In genomic region chr15:11038476-11038875, GRCm38 (mm10) we compare ENCODE assay signal across 8 mouse cellular contexts. TPM values are rescaled to one million over a fixed set of nuclear protein-coding genes. Genes with fewer than 3 reads are reported as not detected.
DNase-seq lines count a peak whose midpoint lies in the region; ATAC-seq and TF ChIP-seq lines count a peak whose summit lies in the region.

No protein-coding gene starts in this region.

- peaks cover 11% of the 10 kb centered on the region for H3K4me1 ChIP-seq in heart, embryonic 11.5 days (ENCODE audit: control insufficient read depth, insufficient read depth, low read length)
- H3K4me1 ChIP-seq in embryonic facial prominence, embryonic 10.5 days = peaks cover 27% of the 10 kb centered on the region
- H3K4me1 ChIP-seq in midbrain, postnatal 0 days (ENCODE audit: insufficient read depth, low read length) = peaks cover 6% of the 10 kb centered on the region; the same call in 1 of the 2 replicates

- WGBS in heart, embryonic 11.5 days (ENCODE audit: insufficient replicate concordance) = 5% methylated on average over 12 of the region's 12 CpGs
- WGBS in embryonic facial prominence, embryonic 10.5 days = 3% methylated on average over 12 of the region's 12 CpGs
- 1% methylated on average over 12 of the region's 12 CpGs for WGBS in large intestine, adult 2 months
- WGBS in midbrain, postnatal 0 days = 2% methylated on average over 12 of the region's 12 CpGs

- no peaks in the 10 kb centered on the region for H3K36me3 ChIP-seq in heart, embryonic 11.5 days (ENCODE audit: control insufficient read depth, insufficient read depth, low read length)
- H3K36me3 ChIP-seq in embryonic facial prominence, embryonic 10.5 days (replicated peaks) = no peaks in the 10 kb centered on the region
- no peaks in the 10 kb centered on the region for H3K36me3 ChIP-seq in midbrain, postnatal 0 days (ENCODE audit: insufficient read depth, low read length)

- no peak for ATAC-seq in heart, embryonic 11.5 days (replicated peaks; ENCODE audit: insufficient number of reproducible peaks, low FRiP score, low TSS enrichment)
- no peak for ATAC-seq in midbrain, postnatal 0 days (ENCODE audit: low FRiP score)

- no peak overlapping the region for H3K4me3 ChIP-seq in heart, embryonic 11.5 days (ENCODE audit: low read depth, low read length)
- H3K4me3 ChIP-seq in embryonic facial prominence, embryonic 10.5 days = no peak overlapping the region
- H3K4me3 ChIP-seq in midbrain, postnatal 0 days (ENCODE audit: low read depth, low read length) = no peak overlapping the region; the same call in 1 of the 2 replicates

- H3K27ac ChIP-seq in heart, embryonic 11.5 days (ENCODE audit: low read depth, low read length) = no peak overlapping the region
- H3K27ac ChIP-seq in embryonic facial prominence, embryonic 10.5 days (replicated peaks) = no peak overlapping the region
- H3K27ac ChIP-seq in midbrain, postnatal 0 days (ENCODE audit: low read depth, low read length) = no peak overlapping the region

- H3K4me2 ChIP-seq in heart, embryonic 11.5 days = no peak overlapping the region
- H3K4me2 ChIP-seq in midbrain, postnatal 0 days (ENCODE audit: low read depth, low read length, poor library complexity, severe bottlenecking) = peak overlapping the region; percentile 86; the same call in 1 of the 2 replicates

- H3K27me3 ChIP-seq in heart, embryonic 11.5 days (ENCODE audit: control insufficient read depth, insufficient read depth, low read length) = peaks cover 51% of the 10 kb centered on the region
- H3K27me3 ChIP-seq in embryonic facial prominence, embryonic 10.5 days (replicated peaks; ENCODE audit: low read depth, poor library complexity, severe bottlenecking) = peaks cover 63% of the 10 kb centered on the region
- peaks cover 39% of the 10 kb centered on the region for H3K27me3 ChIP-seq in midbrain, postnatal 0 days (ENCODE audit: insufficient read depth, low read length)

- TF ChIP-seq CTCF in midbrain, postnatal 0 days (IDR thresholded peaks at IDR 0.05) = peak; percentile 86

- no peaks in the 10 kb centered on the region for H3K9me3 ChIP-seq in heart, embryonic 11.5 days (replicated peaks; ENCODE audit: control insufficient read depth, low read length)
- H3K9me3 ChIP-seq in embryonic facial prominence, embryonic 10.5 days = no peaks in the 10 kb centered on the region
- no peaks in the 10 kb centered on the region for H3K9me3 ChIP-seq in midbrain, postnatal 0 days (ENCODE audit: low read length)

- H3K9ac ChIP-seq in heart, embryonic 11.5 days (ENCODE audit: low read depth, low read length) = no peak overlapping the region
- no peak overlapping the region for H3K9ac ChIP-seq in midbrain, postnatal 0 days (replicated peaks; ENCODE audit: low read length, poor library complexity, severe bottlenecking)

- peak; percentile 47 to 79 for DNase-seq in heart, postnatal 10 days
- DNase-seq in A20 (ENCODE audit: low read depth, low spot score) (peak; percentile 49), MN1 (ENCODE audit: low spot score) (peak; percentile 74)
- peak; percentile 57 for DNase-seq in embryonic facial prominence, embryonic 10.5 days (ENCODE audit: low spot score)
- DNase-seq in large intestine, adult 2 months (ENCODE audit: low read depth, low spot score) = peak; percentile 6
- DNase-seq in midbrain, postnatal 0 days (ENCODE audit: low spot score) = peak; percentile 74
- DNase-seq in T-cell, adult 2 months (ENCODE audit: low spot score) = no peak

- intact Hi-C loops in heart, postnatal 10 days (cut with DNase I) = loop anchor here (1.0 kb wide), 2 partner anchors 282 to 342 kb away; no protein-coding TSS in a partner anchor

RNA-seq across cellular contexts. Expression of gene Rxfp3, which starts 0.7 kb away (rescaled TPM):
- under 1 TPM; 0.12 to 0.17 TPM for total RNA-seq in heart, postnatal 10 days (2021)
- polyA plus RNA-seq in heart, embryonic 11.5 days (2014; fragmentation: Nextera tagmentation; extraction: Ambion mirVana) = 0.25 TPM in 1 of 2 replicates, not detected in the other
- polyA plus RNA-seq in embryonic facial prominence, embryonic 10.5 days (2016; fragmentation: Nextera tagmentation; extraction: Ambion mirVana) = 0.67 and 0.80 TPM in 2 replicates
- polyA plus RNA-seq in large intestine, adult 2 months (2012; rRNA removed) = not detected in 2 replicates
- total RNA-seq in midbrain, postnatal 0 days (2014; rRNA removed) = 5.1 and 5.6 TPM in 2 replicates
- 2.4 and 2.7 TPM in 2 replicates for polyA plus RNA-seq in midbrain, postnatal 0 days (2015; fragmentation: Nextera tagmentation; extraction: Ambion mirVana)

RNA-seq across cellular contexts. Expression of gene Adamts12, which starts 26.1 kb away (rescaled TPM):
- total RNA-seq in heart, postnatal 10 days (2021) = 10 to 100 TPM; 23.2 to 24.0 TPM
- polyA plus RNA-seq in heart, embryonic 11.5 days (2014; fragmentation: Nextera tagmentation; extraction: Ambion mirVana) = 1.4 and 1.5 TPM in 2 replicates
- 1.8 TPM in 2 replicates for polyA plus RNA-seq in embryonic facial prominence, embryonic 10.5 days (2016; fragmentation: Nextera tagmentation; extraction: Ambion mirVana)
- polyA plus RNA-seq in large intestine, adult 2 months (2012; rRNA removed) = 0.37 and 0.71 TPM in 2 replicates
- total RNA-seq in midbrain, postnatal 0 days (2014; rRNA removed) = 7.4 and 8.6 TPM in 2 replicates
- 0.88 and 0.94 TPM in 2 replicates for polyA plus RNA-seq in midbrain, postnatal 0 days (2015; fragmentation: Nextera tagmentation; extraction: Ambion mirVana)

RNA-seq across cellular contexts. Expression of gene Slc45a2, which starts 38.0 kb away (rescaled TPM):
- total RNA-seq in heart, postnatal 10 days (2021) = not detected
- 0.04 TPM in 1 of 2 replicates, not detected in the other for polyA plus RNA-seq in heart, embryonic 11.5 days (2014; fragmentation: Nextera tagmentation; extraction: Ambion mirVana)
- 0.06 and 0.39 TPM in 2 replicates for polyA plus RNA-seq in embryonic facial prominence, embryonic 10.5 days (2016; fragmentation: Nextera tagmentation; extraction: Ambion mirVana)
- not detected in 2 replicates for polyA plus RNA-seq in large intestine, adult 2 months (2012; rRNA removed)
- total RNA-seq in midbrain, postnatal 0 days (2014; rRNA removed) = not detected in 2 replicates
- 0.05 TPM in 1 of 2 replicates, not detected in the other for polyA plus RNA-seq in midbrain, postnatal 0 days (2015; fragmentation: Nextera tagmentation; extraction: Ambion mirVana)

RNA-seq across cellular contexts. Expression of gene Amacr, which starts 56.9 kb away (rescaled TPM):
- 10 to 100 TPM; 19.4 to 21.2 TPM for total RNA-seq in heart, postnatal 10 days (2021)
- polyA plus RNA-seq in heart, embryonic 11.5 days (2014; fragmentation: Nextera tagmentation; extraction: Ambion mirVana) = 16.7 and 16.9 TPM in 2 replicates
- polyA plus RNA-seq in embryonic facial prominence, embryonic 10.5 days (2016; fragmentation: Nextera tagmentation; extraction: Ambion mirVana) = 14.3 and 14.7 TPM in 2 replicates
- polyA plus RNA-seq in large intestine, adult 2 months (2012; rRNA removed) = 8.4 and 10.4 TPM in 2 replicates
- total RNA-seq in midbrain, postnatal 0 days (2014; rRNA removed) = 5.2 and 6.3 TPM in 2 replicates
- polyA plus RNA-seq in midbrain, postnatal 0 days (2015; fragmentation: Nextera tagmentation; extraction: Ambion mirVana) = 9.8 and 11.1 TPM in 2 replicates
